Mouse (Mus musculus): Measurements from ENCODE around the gene Hist1h3g. TPM values are rescaled to one million over a fixed set of nuclear protein-coding genes. Genes with fewer than 3 reads are reported as not detected.
"Not testable (repeated sequence)": the region's sequence is repeated elsewhere in the genome, so short reads cannot be mapped to it uniquely, and the experiment has no call there.

Hist1h3g gene
- 16.1 and 17.7 TPM in 2 replicates for polyA plus RNA-seq (2011; ENCODE audit: insufficient read depth, insufficient read length, low replicate concordance, missing spikeins)

DNA sequence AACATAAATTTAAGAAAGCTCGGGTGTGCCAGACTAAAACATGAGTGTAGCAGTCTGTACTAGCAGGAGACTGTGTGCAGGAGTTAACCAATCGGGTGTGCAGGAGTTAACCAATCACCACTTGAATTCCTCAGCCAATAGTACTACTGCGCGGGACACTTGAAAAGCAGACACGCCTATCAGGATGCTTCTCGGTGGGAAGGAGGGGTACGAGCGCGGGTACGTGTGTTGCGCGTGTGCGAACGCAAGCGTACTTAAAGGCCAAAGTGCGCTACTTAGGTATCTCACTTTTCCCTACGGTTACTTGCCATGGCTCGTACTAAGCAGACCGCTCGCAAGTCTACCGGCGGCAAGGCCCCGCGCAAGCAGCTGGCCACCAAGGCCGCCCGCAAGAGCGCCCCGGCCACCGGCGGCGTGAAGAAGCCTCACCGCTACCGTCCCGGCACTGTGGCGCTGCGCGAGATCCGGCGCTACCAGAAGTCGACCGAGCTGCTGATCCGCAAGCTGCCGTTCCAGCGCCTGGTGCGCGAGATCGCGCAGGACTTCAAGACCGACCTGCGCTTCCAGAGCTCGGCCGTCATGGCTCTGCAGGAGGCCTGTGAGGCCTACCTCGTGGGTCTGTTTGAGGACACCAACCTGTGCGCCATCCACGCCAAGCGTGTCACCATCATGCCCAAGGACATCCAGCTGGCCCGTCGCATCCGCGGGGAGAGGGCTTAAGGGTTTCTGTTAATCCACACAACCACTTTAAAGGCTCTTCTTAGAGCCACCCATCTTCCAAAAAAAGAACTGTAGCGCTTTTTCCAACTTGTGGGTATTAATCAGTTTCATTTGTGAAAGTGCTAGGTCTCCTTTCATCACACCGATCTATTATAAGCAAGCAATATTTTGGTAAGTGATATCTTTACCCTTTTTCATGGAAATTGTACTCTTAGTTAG, at the start of gene Hist1h3g:
Hist1h3g (plus strand) TSS at position 286 of the 939 bp plus-strand sequence.
- not testable (repeated sequence) for H3K4me1 ChIP-seq (ENCODE audit: control insufficient read depth, insufficient read depth, low read length)
- TF ChIP-seq POLR2A (IDR thresholded peaks at IDR 0.05; ENCODE audit: borderline replicate concordance, control insufficient read depth, low read depth, low read length), result peak; percentile 98
- Histone ChIP-seq H3K4me3 (replicated peaks; ENCODE audit: control insufficient read depth, low read depth, low read length) (peak within 1 kb of the TSS; percentile 70), H3K27ac (ENCODE audit: control insufficient read depth, insufficient read depth, low read depth, low read length, poor library complexity) (peak within 1 kb of the TSS; percentile 94)
- under 1% methylated on average over 46 of the region's 62 CpGs for WGBS

DNA sequence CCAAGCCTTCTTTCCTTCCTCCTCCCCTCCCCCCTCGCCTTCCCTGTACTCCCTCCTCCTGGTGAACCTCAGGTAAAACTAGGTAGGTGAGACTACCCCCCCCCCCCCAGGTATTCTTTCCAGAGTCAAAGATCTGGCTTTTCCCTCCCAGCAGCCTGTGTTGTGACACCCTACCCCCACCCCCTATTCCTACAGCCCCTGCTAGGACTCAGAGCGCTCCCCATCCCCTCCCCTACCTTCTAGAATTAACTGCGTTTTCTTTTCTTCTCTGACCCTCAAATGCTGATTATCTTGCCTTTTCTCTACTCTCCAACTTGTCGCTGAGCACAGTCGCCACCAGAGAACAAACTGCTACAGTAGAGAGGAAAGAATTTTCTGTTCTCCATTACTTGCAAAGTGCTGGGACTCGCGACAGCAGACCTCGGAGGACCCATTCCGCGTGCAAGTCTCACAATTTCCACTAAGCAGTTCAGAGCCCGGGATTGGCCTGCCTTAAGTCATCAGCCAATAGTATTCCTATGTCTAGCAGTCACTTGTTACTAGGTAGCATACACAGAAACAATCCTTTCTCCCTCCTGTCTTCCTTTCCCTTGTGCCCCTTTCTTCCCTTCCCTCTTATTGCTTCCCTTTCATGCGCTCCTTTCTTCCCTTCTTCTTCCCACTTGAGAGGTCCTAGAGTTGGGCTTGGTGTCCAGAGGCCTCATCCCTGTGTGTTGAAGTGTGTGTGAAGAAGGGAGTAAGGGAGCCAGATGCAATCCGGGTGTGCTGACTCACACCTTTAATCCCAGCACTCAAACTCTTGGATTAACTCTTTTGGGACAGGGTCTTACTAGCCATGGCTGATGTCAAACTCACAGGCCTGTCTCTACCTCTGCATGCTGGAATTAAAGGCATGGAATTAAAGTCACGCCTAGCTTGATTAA, 46.6 kb upstream of the Hist1h3g start, which contains the start of gene Btn2a2:
Btn2a2 (minus strand) TSS at position 458 of the 923 bp plus-strand sequence.
- WGBS, result 11% methylated on average over 14 of the region's 14 CpGs
- no peak for TF ChIP-seq CTCF (IDR thresholded peaks at IDR 0.05; ENCODE audit: control insufficient read depth, insufficient read depth, low read length)
- TF ChIP-seq POLR2A (IDR thresholded peaks at IDR 0.05; ENCODE audit: borderline replicate concordance, control insufficient read depth, low read depth, low read length), result no peak
- Histone ChIP-seq H3K27ac (ENCODE audit: control insufficient read depth, insufficient read depth, low read depth, low read length, poor library complexity) (no peak within 1 kb of the TSS), H3K4me1 (ENCODE audit: control insufficient read depth, insufficient read depth, low read length) (no peaks in the 10 kb centered on the region), H3K4me3 (replicated peaks; ENCODE audit: control insufficient read depth, low read depth, low read length) (no peak within 1 kb of the TSS)

DNA sequence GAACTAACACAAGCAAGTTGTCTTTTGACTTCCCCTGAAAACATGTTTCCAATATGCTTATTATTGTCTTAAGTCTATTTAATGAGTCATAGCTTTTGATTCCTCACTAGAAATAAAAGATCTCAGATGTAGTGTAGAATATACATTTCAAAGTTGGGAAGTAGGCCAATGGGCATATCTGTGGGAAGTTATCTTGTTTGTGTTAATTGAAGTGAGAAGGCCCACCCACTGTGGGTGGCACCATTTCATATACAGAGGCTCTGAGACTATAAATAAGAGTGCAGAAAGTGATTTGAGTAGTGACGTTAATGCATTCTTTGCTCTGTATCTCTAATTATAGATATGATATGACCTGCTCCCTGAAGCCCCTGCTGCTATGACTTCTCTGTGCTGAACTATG, 44.4 kb upstream of the Hist1h3g start:
- TF ChIP-seq CTCF (IDR thresholded peaks at IDR 0.05; ENCODE audit: control insufficient read depth, insufficient read depth, low read length) (no peak), POLR2A (IDR thresholded peaks at IDR 0.05; ENCODE audit: borderline replicate concordance, control insufficient read depth, low read depth, low read length) (no peak)
- no peaks in the 10 kb centered on the region for H3K4me1 ChIP-seq (ENCODE audit: control insufficient read depth, insufficient read depth, low read length)
- H3K27ac ChIP-seq (ENCODE audit: control insufficient read depth, insufficient read depth, low read depth, low read length, poor library complexity), result no peak overlapping the region
- 58% methylated on average over 1 of the region's 1 CpGs for WGBS
- no peak overlapping the region for H3K4me3 ChIP-seq (replicated peaks; ENCODE audit: control insufficient read depth, low read depth, low read length)

DNA sequence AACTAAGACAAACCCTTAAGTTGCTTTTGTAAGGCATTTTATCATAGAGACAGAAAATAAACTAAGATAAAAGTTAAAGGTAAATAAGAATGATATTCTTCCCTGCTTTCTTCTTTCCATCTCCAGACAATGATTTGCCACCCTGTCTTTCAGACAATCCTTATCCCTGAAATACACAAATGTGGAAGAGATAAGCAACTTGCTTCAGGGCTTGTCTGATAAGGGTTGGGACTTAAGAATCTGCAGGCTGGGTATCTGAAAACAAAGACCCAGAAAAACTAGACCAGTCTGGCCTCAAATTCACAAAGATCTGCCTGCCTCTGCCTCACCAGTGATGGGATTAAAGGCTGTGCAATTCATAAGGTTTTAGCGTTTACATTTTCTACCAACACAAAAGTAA, 44.0 kb upstream of the Hist1h3g start:
- 41% methylated on average over 1 of the region's 1 CpGs for WGBS
- H3K27ac ChIP-seq (ENCODE audit: control insufficient read depth, insufficient read depth, low read depth, low read length, poor library complexity), result no peak overlapping the region
- TF ChIP-seq POLR2A (IDR thresholded peaks at IDR 0.05; ENCODE audit: borderline replicate concordance, control insufficient read depth, low read depth, low read length), result no peak
- no peak for TF ChIP-seq CTCF (IDR thresholded peaks at IDR 0.05; ENCODE audit: control insufficient read depth, insufficient read depth, low read length)
- no peak overlapping the region for H3K4me3 ChIP-seq (replicated peaks; ENCODE audit: control insufficient read depth, low read depth, low read length)
- H3K4me1 ChIP-seq (ENCODE audit: control insufficient read depth, insufficient read depth, low read length), result no peaks in the 10 kb centered on the region

DNA sequence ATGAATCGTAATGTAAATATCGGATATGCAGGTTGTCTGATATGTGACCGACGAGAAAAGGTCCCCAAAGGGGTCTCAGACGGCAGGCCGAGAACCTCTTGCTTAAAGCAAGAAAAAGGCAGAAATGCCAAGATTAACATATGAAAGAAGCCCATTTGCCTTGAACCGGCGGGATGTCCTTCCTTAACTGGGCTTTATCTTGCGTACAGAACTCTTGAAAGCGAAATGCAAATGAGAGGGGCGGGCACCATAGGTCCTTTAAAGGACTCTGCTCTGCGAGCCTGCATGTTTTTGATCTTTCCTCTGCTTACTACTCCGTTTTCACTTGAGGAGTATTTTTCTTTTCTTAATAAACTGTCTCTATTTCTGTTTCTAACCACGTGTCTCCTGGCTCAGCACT, 43.2 kb upstream of the Hist1h3g start:
- WGBS, result 32% methylated on average over 14 of the region's 14 CpGs
- no peak for TF ChIP-seq POLR2A (IDR thresholded peaks at IDR 0.05; ENCODE audit: borderline replicate concordance, control insufficient read depth, low read depth, low read length)
- TF ChIP-seq CTCF (IDR thresholded peaks at IDR 0.05; ENCODE audit: control insufficient read depth, insufficient read depth, low read length), result no peak
- no peak overlapping the region for H3K4me3 ChIP-seq (replicated peaks; ENCODE audit: control insufficient read depth, low read depth, low read length)
- H3K27ac ChIP-seq (ENCODE audit: control insufficient read depth, insufficient read depth, low read depth, low read length, poor library complexity), result no peak overlapping the region
- H3K4me1 ChIP-seq (ENCODE audit: control insufficient read depth, insufficient read depth, low read length), result no peaks in the 10 kb centered on the region

DNA sequence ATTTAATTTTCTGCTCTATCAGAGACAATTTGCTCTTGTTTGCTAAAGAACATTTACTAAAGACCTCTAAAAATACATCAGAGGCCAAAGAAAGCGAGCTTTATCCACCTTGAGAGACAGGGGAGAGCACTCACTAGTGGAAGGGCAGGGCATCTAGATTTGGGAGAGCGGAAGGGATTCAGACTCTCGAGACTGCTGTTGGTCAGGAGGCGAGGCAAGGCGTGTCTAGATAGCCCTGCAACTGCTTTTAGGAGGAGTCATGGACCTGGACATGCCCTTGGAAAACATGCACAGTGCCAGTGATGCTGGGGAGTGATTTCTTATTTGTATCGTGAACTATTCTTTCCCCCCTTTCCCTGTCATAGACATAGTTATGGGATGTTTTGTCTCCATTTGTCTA, 39.7 kb upstream of the Hist1h3g start:
- WGBS, result 83% methylated on average over 6 of the region's 6 CpGs
- TF ChIP-seq POLR2A (IDR thresholded peaks at IDR 0.05; ENCODE audit: borderline replicate concordance, control insufficient read depth, low read depth, low read length) (no peak), CTCF (IDR thresholded peaks at IDR 0.05; ENCODE audit: control insufficient read depth, insufficient read depth, low read length) (no peak)
- Histone ChIP-seq H3K4me1 (ENCODE audit: control insufficient read depth, insufficient read depth, low read length) (no peaks in the 10 kb centered on the region), H3K4me3 (replicated peaks; ENCODE audit: control insufficient read depth, low read depth, low read length) (no peak overlapping the region), H3K27ac (ENCODE audit: control insufficient read depth, insufficient read depth, low read depth, low read length, poor library complexity) (no peak overlapping the region)

DNA sequence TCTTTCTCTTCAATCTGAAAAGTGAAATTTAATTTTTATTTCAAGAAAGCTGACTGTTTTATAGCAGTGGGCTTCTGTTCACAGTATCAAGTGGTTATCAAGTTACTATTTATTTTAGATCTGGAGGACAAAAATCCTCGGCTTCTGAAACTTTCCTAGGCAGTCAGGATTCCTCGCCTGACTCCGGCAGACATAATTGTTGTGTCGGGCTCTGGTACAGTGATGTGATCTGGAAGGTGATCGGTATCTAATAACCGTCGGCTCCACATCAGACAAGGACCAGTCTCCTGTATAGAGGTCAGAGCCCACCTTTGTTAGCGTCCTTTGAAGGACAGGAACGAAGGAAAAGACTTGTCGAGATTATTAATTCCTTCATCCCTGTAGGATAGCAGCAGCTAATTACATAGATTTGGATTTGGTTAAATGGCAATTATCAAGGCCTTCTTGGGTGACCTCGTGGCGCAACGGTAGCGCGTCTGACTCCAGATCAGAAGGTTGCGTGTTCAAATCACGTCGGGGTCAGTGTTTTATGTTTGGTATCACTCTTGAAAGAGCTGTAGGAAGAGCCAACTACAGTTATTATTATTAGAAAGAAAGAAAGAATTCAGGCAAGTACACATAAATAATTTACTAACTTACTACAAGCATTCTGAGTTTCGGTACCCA, 37.4 kb upstream of the Hist1h3g start:
- TF ChIP-seq CTCF (IDR thresholded peaks at IDR 0.05; ENCODE audit: control insufficient read depth, insufficient read depth, low read length) (no peak), POLR2A (IDR thresholded peaks at IDR 0.05; ENCODE audit: borderline replicate concordance, control insufficient read depth, low read depth, low read length) (no peak)
- no peaks in the 10 kb centered on the region for H3K4me1 ChIP-seq (ENCODE audit: control insufficient read depth, insufficient read depth, low read length)
- no peak overlapping the region for H3K4me3 ChIP-seq (replicated peaks; ENCODE audit: control insufficient read depth, low read depth, low read length)
- no peak overlapping the region for H3K27ac ChIP-seq (ENCODE audit: control insufficient read depth, insufficient read depth, low read depth, low read length, poor library complexity)
- 67% methylated on average over 19 of the region's 19 CpGs for WGBS

All from bone marrow, adult 2 months (tissue).